Mouse (Mus musculus) liver, embryonic 14.5 days (tissue): ENCODE data around the gene Arid4a. TPM values are rescaled to one million over a fixed set of nuclear protein-coding genes. Genes with fewer than 3 reads are reported as not detected.
"Not testable (repeated sequence)": the region's sequence is repeated elsewhere in the genome, so short reads cannot be mapped to it uniquely, and the experiment has no call there.

Experiments
- ATAC-seq: fragments of 200-750 bp; cut with Nextera tagmentation; 2 replicates; pipeline ENCODE4 v1.8.0; 2017; ENCODE audit warnings: moderate number of reproducible peaks, mild to moderate bottlenecking, moderate library complexity; ENCODE audit not compliant: insufficient read depth
- DNase-seq, 3 experiments: peaks; one replicate each; pipeline ENCODE4 v3.0.0-alpha.2; 2012 to 2013; ENCODE audit warnings: low read depth in 3 of 3, low spot score in 3 of 3
- H3K27ac ChIP-seq: fragments of 300-500 bp; sonication (generic); 2 replicates; pipeline ENCODE4 v1.5.1; 2014; ENCODE audit warnings: moderate library complexity, mild to moderate bottlenecking, control low read depth, inconsistent platforms
- H3K27me3 ChIP-seq: fragments of 300-500 bp; sonication (generic); 2 replicates; pipeline ENCODE4 v1.6.1; 2014; ENCODE audit warnings: mild to moderate bottlenecking, low read length, moderate library complexity; ENCODE audit not compliant: control insufficient read depth, insufficient read depth
- H3K36me3 ChIP-seq: fragments of 300-500 bp; sonication (generic); replicated peaks from 2 replicates; pipeline ENCODE4 v1.6.1; 2014; ENCODE audit warnings: low read depth; ENCODE audit not compliant: control insufficient read depth, insufficient read depth
- H3K4me1 ChIP-seq, 2 experiments: fragments of 200-500 bp in 1 of 2; fragments of 300-500 bp in 1 of 2; sonication (generic) in 1 of 2; replicated peaks; 2 replicates each; pipeline ENCODE4 v1.6.1; 2012 to 2014; ENCODE audit warnings: antibody characterized with exemption in 1 of 2, inconsistent platforms in 1 of 2, low read length in 1 of 2; ENCODE audit not compliant: control insufficient read depth in 2 of 2, insufficient read depth in 2 of 2
- H3K4me2 ChIP-seq: fragments of 300-500 bp; sonication (generic); 2 replicates; pipeline ENCODE4 v1.6.1; 2014; ENCODE audit warnings: low read depth, mild to moderate bottlenecking, control low read depth, moderate library complexity
- H3K4me3 ChIP-seq, 2 experiments: fragments of 200-500 bp in 1 of 2; fragments of 300-500 bp in 1 of 2; sonication (generic) in 1 of 2; 2 replicates each; pipeline ENCODE4 v1.5.1; 2012 to 2014; ENCODE audit warnings: low read depth in 2 of 2, low read length in 2 of 2, mild to moderate bottlenecking in 2 of 2, control low read depth in 1 of 2, inconsistent platforms in 1 of 2, moderate library complexity in 1 of 2; ENCODE audit not compliant: insufficient read depth in 1 of 2
- H3K9ac ChIP-seq: fragments of 300-500 bp; sonication (generic); replicated peaks from 2 replicates; pipeline ENCODE4 v1.6.1; 2014; ENCODE audit warnings: mild to moderate bottlenecking, control low read depth, moderate library complexity
- H3K9me3 ChIP-seq: fragments of 300-500 bp; sonication (generic); 2 replicates; pipeline ENCODE4 v1.6.1; 2016; ENCODE audit warnings: low read length, mixed read lengths; ENCODE audit not compliant: control insufficient read depth
- CTCF ChIP-seq: IDR thresholded peaks from 2 replicates; pipeline ENCODE4 v1.5.1; 2016; ENCODE audit warnings: antibody characterized with exemption, low read depth, control low read depth
- EP300 ChIP-seq: IDR thresholded peaks from 2 replicates; pipeline ENCODE4 v1.6.1; 2016; ENCODE audit warnings: antibody characterized with exemption, low read depth
- WGBS: fragments of 180-500 bp; shearing (Covaris S2); extraction: QIAGEN DNeasy Blood & Tissue Kit; methylation state at CpG from one replicate; pipeline ENCODE4 v1.1.7; 2014; ENCODE audit not compliant: insufficient replicate concordance; 5-methylcytosine and 5-hydroxymethylcytosine counted together
- polyA plus RNA-seq, 2 experiments: library from polyadenylated mRNA; depleted of rRNA in 1 of 2; stranded (reverse) in 1 of 2; unstranded in 1 of 2; fragments of >200 nt; fragmentation: Nextera tagmentation in 1 of 2; extraction: Ambion mirVana in 1 of 2; gene quantifications; 2 replicates each; pipeline versions ENCODE4 v1.2.1 to v1.2.3; 2012 to 2014

Arid4a gene
- polyA plus RNA-seq, 2 experiments = 4.6 to 17.7 TPM

GRCm38 (mm10) chr12:71019211-71019610, 3.4 kb downstream of the Arid4a start:
- Histone ChIP-seq H3K9me3 (no peaks in the 10 kb centered on the region), H3K27ac (no peak overlapping the region), H3K4me2 (no peak overlapping the region), H3K27me3 (no peaks in the 10 kb centered on the region), H3K4me1 (peaks cover 0 to 5% of the 10 kb centered on the region in 2 experiments; a peak in 3 of 4 replicates), H3K9ac (no peak overlapping the region), H3K4me3 (no peak overlapping the region), H3K36me3 (peaks cover 39% of the 10 kb centered on the region)
- ATAC-seq (no peak), DNase-seq (no peak)
- 80% methylated on average over 8 of the region's 8 CpGs for WGBS
- no peak for TF ChIP-seq CTCF
- no peak for TF ChIP-seq EP300

- 82% methylated on average over 10 of the region's 10 CpGs for WGBS
- Histone ChIP-seq H3K4me1 (no peaks in the 10 kb centered on the region), H3K9me3 (no peaks in the 10 kb centered on the region), H3K27ac (no peak overlapping the region), H3K9ac (no peak overlapping the region), H3K4me3 (no peak overlapping the region), H3K27me3 (no peaks in the 10 kb centered on the region), H3K4me2 (no peak overlapping the region), H3K36me3 (peaks cover 71% of the 10 kb centered on the region)
- ATAC-seq = no peak
- no peak for DNase-seq
- no peak for TF ChIP-seq EP300
- TF ChIP-seq CTCF = no peak
Observed at GRCm38 (mm10) chr12:71024411-71024810, 8.6 kb downstream of the Arid4a start.

GRCm38 (mm10) chr12:71028265-71028664, 12.5 kb downstream of the Arid4a start:
- not testable (repeated sequence) for H3K27me3 ChIP-seq, H3K4me2 ChIP-seq, H3K4me1 ChIP-seq, DNase-seq, H3K9ac ChIP-seq, H3K4me3 ChIP-seq, ATAC-seq, H3K27ac ChIP-seq, H3K9me3 ChIP-seq
- H3K36me3 ChIP-seq = peaks cover 58% of the 10 kb centered on the region
- 84% methylated on average over 8 of the region's 8 CpGs for WGBS

GRCm38 (mm10) chr12:71030260-71030659, 14.5 kb downstream of the Arid4a start:
- Histone ChIP-seq H3K9me3 (no peaks in the 10 kb centered on the region), H3K9ac (no peak overlapping the region), H3K4me1 (no peaks in the 10 kb centered on the region), H3K27ac (no peak overlapping the region), H3K4me3 (no peak overlapping the region), H3K4me2 (no peak overlapping the region), H3K27me3 (no peaks in the 10 kb centered on the region), H3K36me3 (peaks cover 41% of the 10 kb centered on the region)
- no peak for ATAC-seq
- WGBS = 78% methylated on average over 8 of the region's 8 CpGs
- no peak for DNase-seq
- no peak for TF ChIP-seq EP300
- no peak for TF ChIP-seq CTCF

- no peak for DNase-seq
- H3K36me3 ChIP-seq = peaks cover 36% of the 10 kb centered on the region
- no peak overlapping the region for H3K27ac ChIP-seq
Observed at GRCm38 (mm10) chr12:71030722-71031121, 14.9 kb downstream of the Arid4a start.

More at GRCm38 (mm10) chr12:71030722-71031121, 14.9 kb downstream of the Arid4a start:
- TF ChIP-seq CTCF (no peak), EP300 (no peak)
- Histone ChIP-seq H3K4me3 (no peak overlapping the region), H3K9me3 (no peaks in the 10 kb centered on the region), H3K9ac (no peak overlapping the region), H3K27me3 (no peaks in the 10 kb centered on the region), H3K4me2 (no peak overlapping the region), H3K4me1 (no peaks in the 10 kb centered on the region)
- ATAC-seq = no peak
- 87% methylated on average over 5 of the region's 5 CpGs for WGBS
